Mouse (Mus musculus) CD8-positive naive resting alpha-beta T cell, adult 2 months (primary cell): Measurements from ENCODE around the gene Evpl.

Experiments
- DNase-seq, 2 experiments: peaks; one replicate each; pipeline ENCODE4 v3.0.0; 2022; ENCODE audit warnings: low read depth in 2 of 2, low spot score in 2 of 2

Gene Evpl

DNA sequence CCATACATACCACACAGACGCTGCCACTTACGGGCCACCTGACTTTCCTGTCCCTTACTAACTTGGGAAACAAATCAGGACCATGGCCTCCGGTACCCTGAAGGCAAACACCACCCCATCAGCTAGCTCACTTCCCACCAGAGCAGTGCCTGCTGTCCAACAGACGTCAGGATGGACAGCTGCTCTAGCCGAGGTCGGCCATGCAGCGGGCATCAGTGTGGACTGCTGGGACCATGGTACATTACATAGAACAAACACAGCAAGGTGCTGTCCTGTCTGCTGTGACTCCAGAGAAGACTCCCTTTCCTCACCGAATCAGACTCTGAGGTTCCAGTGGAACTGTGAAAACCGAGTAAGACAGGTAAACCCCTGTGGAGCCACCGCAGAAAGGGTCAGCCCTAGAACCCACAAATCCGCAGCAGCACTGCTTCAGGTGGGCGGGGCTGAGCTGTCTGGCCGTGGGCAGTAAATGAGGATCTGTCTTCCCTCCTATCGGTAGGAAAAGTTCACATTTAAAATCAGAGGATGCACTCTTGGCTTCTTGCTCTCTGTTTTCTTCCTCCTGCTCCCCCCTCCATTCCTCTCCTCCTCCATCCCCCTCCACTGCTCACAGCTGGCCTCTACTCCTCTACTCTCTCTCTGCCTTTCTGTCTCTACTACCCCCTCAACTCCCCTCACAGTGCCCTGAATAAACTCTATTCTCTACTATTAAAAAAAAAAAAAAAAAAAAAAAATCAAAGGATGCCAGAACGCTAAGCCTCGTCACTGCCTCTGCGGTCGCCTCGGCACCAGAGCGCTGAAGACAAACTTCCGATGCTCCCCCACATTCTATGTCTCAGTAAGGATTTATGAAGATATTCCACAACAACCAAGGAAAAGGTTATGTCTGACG, 17.5 kb upstream of the Evpl start:
- no peak for DNase-seq

DNA sequence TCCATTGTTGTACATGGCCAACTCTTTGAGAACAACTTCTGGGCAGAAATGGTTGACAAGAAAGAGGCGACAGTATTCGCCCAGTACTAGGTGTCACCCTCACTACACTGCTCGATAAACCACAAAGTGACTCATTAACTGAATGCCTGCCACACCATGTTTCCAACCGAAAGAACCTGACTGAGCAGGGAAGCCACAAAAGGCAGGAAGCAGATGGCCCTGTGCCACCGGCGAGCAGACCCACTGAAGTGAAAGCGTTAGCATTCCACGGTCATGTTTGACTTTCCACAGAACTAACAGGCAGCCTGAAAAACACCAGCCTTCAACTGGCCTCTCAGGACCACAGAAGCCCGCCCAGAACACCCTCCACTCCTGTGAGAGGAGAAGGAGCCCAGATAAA, 16.8 kb upstream of the Evpl start:
- DNase-seq, result no peak

DNA sequence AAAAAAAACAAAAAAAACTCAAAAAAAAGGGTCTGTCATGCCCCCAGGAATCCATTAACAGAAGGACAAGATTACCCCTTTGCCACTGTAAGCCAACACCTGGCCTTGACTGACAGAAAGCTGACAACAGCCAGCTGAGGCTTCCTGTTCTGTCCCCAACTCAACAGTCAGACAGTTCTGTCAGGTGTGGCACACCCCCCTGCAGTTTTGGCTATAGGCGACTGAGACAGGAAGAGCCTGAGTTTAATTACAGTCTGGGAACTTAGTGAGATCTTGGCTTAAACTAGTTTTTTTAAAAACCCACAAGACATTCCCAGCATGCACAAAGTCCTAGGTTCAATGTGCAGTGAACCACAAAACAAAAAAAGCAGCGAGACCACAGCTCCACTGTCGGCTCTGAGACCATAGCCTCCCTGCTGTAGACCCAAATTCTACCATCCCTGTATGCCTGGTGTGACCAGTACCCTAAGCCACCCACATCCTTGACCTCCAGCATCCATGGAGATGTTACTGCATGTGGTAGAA, 15.3 kb upstream of the Evpl start:
- no peak for DNase-seq

DNA sequence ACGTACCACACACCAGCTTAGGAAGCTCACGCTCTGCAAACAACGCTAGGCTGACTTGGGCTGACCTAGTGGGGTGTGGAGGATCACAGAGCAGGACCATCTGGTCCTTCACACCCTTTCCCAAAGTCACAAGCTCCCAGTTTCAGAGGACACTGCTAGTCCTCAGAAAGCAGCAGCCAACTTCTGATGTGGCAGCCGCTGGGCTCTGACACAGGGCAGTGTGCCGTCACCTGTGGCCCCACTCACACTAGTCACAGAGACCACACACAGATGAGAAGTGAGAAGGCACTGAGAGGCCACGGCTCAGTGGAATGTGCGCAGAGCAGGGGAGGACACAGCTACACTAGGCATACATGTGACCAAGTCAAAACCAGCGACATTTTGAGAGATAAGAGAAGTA, 13.0 kb upstream of the Evpl start:
- DNase-seq, result no peak

DNA sequence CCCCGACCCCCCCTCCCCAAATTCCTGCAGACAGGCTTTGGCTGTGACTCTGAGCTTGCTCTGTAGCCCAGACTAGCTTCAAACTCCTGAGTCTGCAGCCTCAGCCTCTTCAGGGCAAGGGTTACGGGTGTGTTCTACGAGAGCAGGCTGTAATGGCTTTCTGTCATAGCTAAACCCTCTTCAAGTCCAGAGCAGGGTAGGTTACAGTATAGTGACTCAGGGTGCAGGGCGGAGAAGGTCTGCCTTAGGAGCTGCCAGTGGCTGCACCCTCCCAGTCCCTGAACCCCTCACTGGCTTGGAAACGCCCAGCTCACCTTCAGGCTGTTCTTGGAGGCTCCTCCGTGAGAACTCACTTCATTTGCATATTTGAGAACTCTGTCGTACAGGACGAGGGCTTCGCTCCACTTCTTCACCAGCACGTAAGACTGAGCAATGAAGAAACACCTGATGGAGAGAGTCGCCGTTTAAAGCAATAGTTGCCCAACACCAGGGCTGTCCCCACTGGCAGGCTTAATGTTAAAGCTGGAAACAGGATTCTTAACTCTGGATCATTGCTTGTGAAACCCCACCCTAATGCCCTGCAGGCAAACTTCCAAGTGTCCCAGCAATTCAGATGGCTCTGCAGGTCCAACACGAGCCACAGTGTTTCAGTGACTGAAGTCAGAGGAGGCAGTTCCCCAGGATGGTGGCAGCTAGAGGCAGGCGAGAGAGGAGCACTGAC, 9.8 kb upstream of the Evpl start:
- no peak for DNase-seq

DNA sequence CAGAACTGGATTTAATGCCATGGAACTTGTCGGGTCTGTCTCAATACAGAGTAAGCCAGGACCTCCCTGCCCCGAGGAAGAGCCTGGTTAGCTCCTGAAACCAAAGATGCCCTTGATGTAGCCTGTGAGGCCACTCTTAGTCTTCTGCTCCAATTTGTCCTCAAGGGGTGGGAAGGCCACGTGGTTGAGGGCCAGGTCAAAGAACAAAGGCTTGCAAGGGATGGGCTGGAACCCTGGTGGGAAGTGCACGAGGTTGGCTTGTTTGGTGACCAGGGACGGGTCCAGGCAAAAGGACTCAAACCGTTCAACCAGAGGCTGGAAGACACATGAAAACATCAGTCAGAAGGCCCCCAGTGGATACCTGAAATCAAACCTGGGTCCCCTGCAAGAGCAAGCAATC, 7.7 kb upstream of the Evpl start:
- DNase-seq, result no peak

DNA sequence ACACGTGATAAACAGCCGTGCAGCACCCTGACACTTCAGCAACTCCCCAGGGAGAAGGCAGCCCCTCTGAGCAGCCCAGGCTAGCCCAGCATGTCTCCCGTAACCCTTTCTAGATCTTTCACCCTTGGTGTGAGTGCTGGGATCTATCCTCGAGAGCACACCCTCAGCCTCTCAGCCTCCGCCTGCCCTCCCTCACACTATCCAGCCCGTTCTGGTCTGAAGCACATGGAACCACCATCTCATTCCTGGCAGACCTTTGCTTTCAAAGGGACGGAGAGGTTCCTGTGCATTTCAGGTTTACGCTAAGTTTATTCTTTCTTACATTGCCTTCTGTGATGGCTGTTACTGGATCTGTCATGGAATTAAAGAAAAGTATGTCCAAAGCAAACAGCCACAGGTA, 6.7 kb upstream of the Evpl start:
- DNase-seq, result no peak

DNA sequence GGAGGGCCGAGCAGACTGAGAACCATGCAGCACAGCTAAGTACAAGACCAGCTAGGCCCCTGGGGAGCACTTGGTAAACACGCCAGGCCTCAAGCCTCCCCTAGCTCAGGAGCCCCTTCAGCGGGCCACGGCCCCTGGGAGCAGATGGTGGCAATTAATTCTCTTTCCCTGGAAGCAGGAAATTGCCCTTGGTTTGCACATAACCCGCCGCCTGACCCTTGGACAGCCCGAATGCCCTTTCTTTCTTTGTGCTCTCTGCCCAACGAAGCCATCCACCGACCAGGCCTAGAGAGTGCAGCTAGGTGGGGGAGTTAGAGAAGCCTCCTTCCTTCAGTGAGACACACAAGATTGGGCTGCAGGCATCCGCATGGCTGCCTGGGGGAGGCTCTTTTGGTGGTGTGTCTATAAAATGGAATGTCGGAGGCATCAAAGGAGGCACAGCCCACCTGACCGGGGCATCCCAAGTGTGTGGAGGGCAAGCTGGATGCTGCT, 3.9 kb upstream of the Evpl start:
- DNase-seq, result no peak

DNA sequence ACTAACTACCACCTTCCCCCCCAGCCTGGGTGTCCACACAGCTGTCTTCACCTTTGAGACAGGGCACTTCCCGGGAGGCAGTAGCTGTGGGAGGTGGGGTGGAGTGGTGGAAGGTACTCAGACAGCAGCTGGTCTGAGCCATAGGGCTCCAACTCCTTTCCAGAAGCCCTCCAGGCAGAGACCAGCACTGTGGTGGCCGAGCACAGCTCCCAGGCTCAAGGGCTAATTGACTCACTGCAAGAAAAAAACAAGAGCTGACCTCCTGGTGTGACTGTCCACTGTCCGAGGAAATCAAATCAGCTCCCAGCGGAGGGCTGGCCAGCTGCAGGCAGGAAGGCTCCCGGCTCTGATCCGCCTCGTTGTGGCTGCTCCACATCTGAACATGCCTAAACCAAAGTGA, 1.9 kb upstream of the Evpl start:
- no peak for DNase-seq

DNA sequence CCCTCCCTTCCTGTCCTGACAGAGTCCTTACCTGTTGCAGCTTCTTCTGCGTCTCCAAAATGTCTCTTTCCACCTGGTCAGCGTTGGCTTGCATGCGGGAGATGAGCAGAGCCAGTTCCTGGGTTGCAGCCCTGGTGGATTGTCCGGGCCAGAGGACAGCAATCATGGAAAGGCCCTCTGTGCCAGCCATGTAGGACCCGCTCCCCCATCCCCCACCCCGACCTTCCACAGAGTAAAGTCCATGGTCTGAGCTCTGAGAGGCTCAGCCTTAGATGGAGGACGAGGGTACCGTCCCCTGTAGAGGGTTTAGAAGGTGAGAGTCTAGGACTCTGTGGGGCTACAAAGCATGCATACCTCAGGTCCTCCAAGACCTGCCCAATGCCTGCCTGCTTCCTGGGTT, 3.0 kb downstream of the Evpl start:
- no peak for DNase-seq

DNA sequence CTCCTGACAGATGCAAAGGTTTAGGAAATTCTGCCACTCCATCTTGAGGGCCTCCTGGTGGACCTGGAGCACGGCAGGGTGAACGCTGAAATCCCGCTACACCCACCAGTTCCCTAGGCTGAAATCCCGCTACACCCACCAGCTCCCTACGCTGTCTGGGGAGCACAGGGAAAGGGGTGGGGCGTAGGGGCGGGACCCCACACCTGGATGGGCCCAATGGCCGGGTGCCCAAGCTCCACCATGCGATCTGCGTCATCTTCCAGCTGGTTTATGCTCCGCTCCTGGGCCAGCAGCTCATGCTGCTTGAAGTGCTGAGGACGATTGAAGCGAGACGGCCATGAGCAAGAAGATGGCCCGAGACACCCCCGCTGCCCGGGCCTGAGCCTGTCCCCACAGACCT, 5.5 kb downstream of the Evpl start:
- no peak for DNase-seq

DNA sequence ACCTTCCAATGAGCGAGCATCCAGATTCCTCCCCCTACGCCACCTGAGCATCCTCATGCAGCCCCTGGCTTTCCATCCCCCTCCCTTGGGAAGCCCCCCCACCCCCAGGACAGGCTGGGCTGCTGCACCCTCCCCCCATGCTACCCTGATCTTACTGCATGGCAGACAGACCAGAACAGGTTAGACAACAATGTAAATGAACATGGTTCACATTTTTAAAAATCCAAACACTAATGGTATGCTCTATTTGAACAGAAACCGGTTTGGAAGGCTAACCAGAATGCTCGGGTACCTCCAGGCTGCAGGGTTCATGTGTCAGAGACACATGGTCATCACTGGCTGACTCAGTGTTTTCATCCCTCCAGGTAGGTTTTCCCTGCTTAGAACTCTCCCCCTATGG, 9.2 kb downstream of the Evpl start:
- DNase-seq, result no peak

DNA sequence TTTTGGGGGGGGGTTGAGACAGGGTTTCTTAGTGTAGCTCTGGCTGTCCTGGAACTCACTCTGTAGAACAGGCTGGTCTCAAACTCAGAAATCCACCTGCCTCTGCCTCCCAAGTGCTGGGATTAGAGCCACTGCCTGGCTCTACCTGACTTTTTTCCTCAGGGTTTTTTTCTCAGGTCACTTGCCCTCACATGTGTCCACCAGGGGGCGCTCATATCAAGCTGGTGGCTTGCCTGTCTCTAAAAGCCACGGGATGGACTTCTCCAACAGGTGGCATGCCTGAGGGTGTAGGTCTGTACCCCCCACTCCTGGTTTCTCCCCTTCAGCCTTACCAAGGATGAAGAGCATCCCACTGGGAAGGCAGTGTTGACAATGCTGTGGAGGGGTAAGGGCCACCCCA, 11.5 kb downstream of the Evpl start:
- peak; percentile 78 to 84 for DNase-seq

DNA sequence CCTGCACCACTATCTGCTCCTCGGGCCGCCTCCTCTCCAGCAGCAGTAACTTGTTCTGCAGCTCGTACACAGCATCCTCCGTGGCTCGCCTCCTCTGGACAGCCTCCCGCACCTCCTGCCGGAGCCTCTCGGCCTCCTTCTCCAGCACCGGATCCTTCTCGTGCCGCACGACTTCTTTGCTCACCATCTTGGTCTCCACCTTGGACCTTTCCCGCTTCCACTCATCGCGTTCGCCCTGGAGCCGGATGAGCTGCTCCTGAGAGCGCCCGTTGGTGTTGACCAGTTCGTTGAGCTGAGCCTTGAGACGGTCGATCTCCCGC, 15.2 kb downstream of the Evpl start:
- no peak for DNase-seq

DNA sequence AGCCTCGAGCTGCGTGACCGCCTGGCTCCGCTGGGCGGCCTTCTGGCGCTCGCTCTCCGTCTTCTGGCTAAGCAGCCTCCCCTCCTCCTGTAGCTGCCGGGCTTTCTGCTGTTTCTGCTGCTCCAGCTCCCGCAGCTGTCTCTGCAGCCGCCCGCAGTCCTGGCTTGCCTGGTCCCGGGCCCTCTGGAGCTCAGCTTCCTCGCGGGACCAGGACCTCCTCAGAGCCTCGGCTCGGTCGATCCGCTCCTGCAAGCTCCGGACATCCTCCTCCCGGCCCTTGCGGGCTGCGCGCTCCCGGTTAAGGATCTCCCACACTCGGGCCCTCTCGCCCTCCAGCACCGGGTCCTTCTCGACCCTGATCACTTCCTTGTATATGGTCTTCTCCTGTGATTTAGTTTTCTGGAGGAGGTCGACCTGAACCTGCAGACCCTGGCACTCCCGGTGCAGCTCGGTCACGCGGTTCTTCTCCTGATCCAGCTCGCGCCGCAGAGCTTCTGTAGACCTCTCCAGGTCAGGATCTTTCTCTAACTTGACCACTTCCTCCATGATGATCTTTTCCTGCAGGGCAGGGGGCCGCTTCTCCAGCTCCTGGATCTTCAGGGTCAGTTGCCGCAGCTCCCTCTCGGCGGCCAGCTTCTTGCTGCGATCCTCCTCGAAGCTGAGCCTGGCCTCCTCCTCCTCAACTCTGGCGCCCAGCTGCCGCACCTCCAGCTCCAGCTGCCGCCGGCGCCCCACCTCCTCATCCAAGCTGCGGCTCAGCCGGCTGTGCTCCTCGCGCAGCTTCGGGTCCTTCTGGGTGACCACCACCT, 15.7 kb downstream of the Evpl start:
- DNase-seq, result no peak

DNA sequence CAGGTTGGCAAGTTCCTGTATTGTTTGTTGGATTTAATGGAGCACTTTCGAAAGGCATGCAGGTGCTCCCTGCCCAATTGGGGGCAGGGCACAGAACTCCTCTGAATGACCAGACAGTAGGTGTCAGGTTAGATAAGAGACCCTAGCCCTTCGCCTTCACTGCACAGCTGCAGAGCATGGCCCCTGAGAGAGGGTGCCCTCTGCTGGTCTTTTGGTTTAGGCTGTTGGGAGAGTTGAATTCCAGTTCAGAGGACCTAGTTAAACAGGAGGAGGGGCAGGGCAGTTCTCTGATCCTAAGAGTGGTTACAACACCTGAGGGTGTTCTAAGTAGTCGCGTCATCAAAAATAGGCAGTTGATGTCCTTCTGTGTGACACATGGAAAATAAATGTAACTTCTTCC, 18.0 kb downstream of the Evpl start:
- peak; percentile 25 to 44 for DNase-seq

DNA sequence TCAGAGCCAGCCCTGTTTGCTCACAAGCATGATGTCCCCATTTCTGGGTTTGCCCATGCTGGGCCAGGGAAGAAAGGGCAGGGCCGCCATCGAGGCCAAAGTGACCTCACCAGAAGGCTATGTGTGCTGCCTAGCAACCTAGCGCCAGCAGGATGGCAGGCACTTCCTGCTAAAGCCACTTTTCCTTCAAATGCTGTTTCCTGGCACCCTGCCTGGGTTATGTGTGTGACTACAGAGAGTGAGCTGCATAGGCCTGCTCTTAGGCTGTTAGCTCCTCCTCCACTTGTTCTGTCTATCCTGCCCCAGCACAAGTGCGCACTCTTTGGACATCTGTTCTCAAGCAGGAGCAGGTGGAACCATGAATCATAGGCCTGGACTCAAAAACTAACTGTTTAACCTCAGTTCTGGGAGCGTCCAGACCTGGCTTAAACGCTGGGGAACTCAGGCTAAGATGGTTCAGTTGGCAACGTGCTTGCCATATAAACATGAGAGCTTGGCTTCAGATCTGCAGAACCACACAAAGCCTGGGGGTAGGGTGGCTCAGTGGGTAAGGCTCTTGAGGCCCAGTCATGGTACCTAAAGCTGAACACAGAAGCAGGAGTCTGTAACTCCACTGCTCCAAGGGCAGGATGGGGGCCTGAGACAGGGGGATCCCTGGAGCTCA, 19.0 kb downstream of the Evpl start:
- DNase-seq, result no peak

DNA sequence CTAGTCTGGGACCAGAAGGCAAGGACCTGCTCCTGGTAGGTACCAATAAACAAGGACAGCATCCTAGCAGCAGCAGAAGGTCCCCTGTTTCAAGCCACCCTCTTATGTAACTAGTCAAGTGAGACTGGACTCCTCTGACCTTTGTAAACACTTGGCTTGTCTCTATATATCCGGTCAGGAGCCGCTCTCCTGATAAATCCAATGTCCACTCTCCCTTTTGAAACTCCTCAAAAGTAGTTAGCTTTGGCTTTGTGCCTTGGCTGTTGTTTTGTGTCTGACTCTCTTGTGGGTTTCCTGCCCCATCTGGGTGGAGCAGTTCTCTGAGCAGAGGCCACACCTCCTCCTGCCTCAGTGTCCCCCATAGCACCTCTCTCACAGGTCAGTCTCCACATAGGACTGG, 19.6 kb downstream of the Evpl start:
- no peak for DNase-seq

DNA sequence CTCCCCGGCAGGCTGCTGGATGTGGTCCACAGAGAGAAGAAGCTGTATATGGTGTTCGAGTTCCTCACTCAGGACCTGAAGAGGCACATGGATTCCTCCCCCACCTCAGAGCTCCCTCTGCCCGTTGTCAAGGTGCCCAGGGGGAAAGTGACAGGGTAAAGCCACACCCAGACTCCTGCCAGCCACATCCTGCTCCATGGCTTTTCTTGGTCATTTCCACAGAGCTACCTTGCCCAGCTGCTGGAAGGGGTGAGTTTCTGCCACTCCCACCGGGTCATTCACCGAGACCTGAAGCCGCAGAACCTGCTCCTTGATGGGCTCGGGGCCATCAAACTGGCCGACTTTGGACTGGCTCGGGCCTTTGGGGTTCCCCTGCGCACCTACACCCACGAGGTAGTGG, 21.3 kb downstream of the Evpl start:
- DNase-seq, result no peak

DNA sequence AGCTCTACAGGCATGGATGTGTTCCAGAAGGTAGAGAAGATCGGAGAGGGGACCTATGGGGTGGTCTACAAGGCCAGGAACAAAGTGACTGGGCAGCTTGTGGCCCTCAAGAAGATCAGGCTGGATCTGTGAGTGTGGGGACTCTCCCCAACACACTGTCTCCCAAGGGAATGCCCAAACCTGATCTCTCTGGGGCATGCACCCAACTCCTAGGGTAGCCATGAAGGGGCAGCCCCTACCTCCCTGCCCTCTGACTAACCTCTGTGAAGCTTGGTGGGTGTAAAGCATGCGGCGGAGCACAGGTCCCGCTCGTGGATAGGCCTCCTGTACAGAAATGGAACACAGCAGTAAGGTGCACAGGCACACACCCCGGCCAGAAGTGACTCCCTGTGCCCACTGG, 21.9 kb downstream of the Evpl start:
- no peak for DNase-seq

DNA sequence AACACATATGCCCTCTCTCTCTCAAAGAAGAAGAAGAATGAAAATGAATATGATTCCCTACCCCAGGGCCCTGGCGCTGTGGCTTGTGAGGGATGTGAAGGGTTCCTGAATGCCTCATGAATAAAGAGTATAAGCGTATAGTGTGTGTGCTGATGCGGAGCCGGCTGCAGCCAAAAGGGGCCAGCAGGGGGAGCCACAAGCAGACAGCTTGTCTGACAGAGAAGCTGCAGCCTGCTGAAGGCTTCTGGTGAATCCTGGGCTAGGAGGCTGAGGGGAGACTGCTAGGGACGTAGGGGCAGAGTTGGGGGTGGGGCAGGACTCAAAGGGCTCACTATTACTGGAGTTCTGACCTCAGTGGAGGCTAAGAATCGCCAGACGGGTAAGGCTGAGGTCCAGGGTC, 22.7 kb downstream of the Evpl start:
- DNase-seq, result no peak
